Mouse (Mus musculus): ENCODE results near the gene Tctn3.

- TF ChIP-seq POLR2A (IDR thresholded peaks at IDR 0.05; ENCODE audit: borderline replicate concordance, insufficient read depth, low read length): no peak
- TF ChIP-seq CTCF (IDR thresholded peaks at IDR 0.05; ENCODE audit: borderline replicate concordance, insufficient read depth, low read depth, low read length): no peak
Observed at GRCm38 (mm10) chr19:40661108-40661507, 49.1 kb upstream of the Tctn3 start.

All from cerebellum, adult 2 months (tissue).